Mouse (Mus musculus): ENCODE measurements around the gene Egfl8. TPM values are rescaled to one million over a fixed set of nuclear protein-coding genes. Genes with fewer than 3 reads are reported as not detected.
A peak's percentile ranks its signal among the peaks of the same experiment; 100 is the strongest.

Gene Egfl8
- total RNA-seq, 2 experiments from 2014 or later: 2.1 to 2.7 TPM

DNA sequence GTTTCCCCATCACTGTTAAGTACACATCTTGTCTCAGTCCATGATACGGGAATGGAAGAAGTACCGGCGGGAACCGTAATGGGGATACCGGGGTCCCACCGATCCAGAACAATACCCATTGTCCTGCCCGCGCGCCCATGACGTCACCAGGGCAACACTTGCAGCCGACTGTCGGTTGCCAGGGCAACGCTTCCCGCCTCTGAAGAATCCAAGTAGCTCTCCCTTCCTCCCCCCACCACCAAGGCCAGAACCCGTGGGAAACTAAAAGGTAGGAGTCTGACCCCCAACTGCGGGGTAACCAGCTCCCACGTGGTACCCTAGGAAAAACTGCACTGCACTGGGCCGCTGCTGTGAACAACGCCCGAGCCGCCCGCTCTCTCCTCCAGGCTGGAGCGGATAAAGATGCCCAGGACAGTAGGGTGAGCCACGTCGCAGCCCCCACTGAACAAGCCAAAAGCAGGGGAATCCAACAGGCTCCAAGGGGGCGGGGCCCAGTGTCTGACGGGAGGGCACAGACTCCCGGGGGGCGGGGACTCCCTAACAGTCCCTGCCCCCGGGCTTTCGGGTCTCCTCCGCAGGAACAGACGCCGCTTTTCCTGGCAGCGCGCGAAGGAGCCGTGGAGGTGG lies 28.9 kb downstream of the Egfl8 start:
- intact Hi-C loops (cut with DNase I): no loop called here
- peak; percentile 83 to 88 for DNase-seq

DNA sequence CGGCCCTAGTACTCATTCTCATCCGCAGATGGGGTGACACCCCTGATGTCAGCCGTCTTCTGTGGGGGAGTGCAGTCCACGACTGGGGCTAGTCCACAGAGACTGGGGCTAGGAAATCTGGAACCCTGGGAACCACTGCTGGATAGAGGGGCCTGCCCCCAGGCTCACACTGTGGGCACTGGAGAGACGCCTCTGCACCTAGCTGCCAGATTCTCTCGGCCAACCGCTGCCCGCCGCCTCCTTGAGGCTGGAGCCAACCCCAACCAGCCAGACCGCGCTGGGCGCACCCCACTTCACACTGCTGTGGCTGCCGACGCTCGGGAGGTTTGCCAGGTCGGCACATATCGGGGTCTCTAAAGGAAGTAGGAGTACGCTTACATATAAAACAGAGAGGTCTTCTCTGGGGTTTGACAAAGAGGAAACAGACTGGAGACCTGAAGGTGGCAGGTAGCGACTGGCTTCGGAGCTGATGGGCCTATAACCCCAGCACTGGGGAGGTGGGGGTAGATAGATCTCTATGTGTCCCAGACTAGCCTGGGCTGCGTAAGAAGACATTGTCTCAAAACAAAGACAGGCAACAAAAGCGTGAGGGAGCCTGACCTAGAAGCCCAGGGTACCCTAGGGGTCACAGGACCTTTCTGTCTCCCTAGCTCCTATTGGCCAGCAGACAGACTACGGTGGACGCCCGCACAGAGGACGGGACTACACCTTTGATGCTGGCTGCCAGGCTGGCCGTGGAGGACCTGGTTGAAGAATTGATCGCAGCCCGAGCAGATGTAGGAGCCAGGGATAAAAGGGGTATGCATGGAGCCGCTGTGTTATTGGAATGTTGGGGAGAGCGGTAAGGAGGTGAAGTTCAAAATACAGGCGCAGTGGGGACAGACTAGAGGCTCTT lies 29.6 kb downstream of the Egfl8 start:
- intact Hi-C loops (cut with DNase I): loop anchor here (2.0 kb wide), 1 partner anchor 15 kb away; no protein-coding TSS in a partner anchor
- DNase-seq: no peak

DNA sequence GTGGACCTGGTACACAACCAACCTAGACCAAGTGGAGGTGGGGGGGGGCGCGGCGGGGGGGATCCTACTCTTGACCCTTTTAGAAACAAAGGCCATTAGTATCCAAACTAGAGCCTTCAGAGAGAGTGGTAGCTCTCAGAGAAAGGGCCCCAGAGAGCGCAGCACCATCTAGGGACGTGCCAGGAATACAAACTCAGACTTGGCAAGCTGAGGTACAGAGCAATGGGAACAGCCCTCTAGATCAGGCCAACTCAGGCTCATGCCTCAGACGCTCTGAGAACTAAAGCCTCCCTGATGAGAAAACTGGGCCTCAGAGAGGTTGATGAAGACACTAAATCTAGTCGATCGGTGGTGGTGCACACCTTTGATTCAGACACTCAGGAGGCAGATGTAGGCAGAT lies 30.6 kb downstream of the Egfl8 start:
- DNase-seq: no peak
- intact Hi-C loops (cut with DNase I): loop anchor here (2.0 kb wide), 1 partner anchor 14 kb away; no protein-coding TSS in a partner anchor

DNA sequence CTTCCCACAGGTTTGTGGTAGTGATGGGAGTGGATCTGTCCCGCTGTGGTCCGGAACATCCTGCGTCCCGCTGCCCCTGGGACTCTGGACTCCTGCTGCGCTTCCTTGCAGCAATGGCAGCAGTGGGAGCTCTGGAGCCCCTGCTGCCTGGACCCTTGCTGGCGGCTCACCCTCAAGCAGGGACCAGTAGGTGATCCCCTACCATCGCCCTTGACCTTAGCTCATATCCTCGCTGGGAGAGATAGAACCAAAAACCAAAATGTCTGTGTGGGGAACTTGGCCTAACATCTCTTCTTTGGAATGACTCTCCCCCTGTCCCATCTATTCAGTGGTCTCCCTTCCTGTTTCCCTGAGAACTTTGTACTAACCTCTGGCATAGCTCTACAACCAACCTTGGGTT lies 32.0 kb downstream of the Egfl8 start:
- intact Hi-C loops (cut with DNase I): loop anchor here (2.0 kb wide), 1 partner anchor 13 kb away; no protein-coding TSS in a partner anchor
- no peak for DNase-seq

DNA sequence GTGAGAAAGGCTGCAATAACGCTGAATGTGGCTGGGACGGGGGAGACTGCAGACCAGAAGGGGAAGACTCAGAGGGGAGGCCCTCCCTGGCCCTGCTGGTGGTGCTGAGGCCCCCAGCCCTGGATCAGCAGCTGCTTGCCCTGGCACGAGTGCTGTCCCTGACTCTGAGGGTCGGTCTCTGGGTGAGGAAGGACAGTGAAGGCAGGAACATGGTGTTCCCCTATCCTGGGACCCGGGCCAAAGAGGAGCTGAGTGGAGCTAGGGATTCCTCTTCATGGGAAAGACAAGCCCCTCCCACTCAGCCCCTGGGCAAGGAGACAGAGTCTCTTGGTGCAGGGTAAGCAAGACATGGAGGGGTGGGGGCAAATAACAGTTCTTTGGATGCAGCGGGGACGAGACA lies 32.4 kb downstream of the Egfl8 start:
- no peak for DNase-seq
- intact Hi-C loops (cut with DNase I): no loop called here

DNA sequence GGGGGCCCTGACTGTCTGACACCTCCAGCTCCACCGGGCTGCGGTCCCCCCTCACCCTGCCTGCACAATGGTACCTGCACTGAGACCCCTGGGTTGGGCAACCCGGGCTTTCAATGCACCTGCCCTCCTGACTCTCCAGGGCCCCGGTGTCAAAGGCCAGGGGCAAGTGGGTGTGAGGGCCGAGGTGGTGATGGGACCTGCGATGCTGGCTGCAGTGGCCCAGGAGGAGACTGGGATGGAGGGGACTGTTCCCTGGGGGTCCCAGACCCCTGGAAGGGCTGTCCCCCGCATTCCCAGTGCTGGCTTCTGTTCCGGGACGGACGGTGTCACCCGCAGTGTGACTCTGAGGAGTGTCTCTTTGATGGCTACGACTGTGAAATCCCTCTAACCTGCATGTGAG lies 33.2 kb downstream of the Egfl8 start:
- intact Hi-C loops (cut with DNase I): no loop called here

DNA sequence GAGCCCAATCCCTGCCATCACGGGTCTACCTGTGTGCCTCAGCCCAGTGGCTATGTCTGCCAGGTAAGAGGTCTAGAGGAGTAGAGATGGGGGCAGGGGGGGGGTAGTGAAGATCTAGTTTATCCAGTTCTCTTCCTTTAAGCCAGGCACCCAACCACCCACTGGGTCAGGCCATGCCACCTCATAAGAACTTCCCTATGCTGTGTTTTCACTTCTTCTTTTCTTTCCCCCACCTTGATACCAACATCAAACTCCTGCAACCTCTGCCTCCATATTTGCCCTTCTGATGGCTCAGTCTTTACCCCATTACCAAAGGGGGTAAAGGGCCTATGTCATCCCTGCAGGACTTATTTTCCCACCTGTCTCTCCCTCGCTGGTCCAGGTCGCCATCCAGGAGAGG lies 37.7 kb downstream of the Egfl8 start:
- intact Hi-C loops (cut with DNase I): no loop called here
- DNase-seq: no peak

More for the DNA sequence above, 33.2 kb downstream of the Egfl8 start:
- no peak for DNase-seq

DNA sequence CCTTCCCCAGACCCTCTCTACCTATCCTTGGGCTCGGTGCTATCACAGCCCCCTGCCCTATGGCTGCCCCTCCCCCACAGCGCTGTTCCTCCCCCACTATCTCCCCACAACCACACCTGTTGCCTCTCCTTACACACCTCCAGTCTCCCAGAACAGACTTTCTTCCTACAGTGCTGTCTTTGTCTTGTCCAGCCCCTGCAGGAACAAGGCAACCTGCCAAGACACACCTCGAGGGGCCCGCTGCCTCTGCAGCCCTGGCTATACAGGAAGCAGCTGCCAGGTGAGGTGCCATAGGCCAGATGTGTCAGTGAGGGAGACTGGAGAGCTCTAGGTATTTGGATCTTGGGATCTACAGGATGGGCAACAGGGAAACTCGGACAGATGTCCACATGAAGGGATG lies 39.2 kb downstream of the Egfl8 start:
- intact Hi-C loops (cut with DNase I): no loop called here
- no peak for DNase-seq

DNA sequence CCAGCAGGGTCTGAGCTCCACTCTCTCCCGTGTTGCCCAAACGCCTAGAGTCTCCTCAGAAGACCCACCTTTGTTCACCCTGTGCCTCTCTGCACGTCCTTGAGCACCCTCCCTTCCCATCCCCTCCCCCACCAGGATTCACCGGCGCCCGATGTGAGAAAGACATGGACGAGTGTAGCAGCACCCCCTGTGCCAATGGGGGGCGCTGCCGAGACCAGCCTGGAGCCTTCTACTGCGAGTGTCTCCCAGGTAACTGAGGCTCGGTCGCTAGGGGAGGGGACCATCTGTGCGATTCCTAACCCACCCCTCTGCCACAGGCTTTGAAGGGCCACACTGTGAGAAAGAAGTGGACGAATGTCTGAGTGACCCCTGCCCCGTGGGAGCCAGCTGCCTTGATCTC lies 43.4 kb downstream of the Egfl8 start:
- intact Hi-C loops (cut with DNase I): loop anchor here (1.0 kb wide), 1 partner anchor 47 kb away; no protein-coding TSS in a partner anchor
- no peak for DNase-seq

DNA sequence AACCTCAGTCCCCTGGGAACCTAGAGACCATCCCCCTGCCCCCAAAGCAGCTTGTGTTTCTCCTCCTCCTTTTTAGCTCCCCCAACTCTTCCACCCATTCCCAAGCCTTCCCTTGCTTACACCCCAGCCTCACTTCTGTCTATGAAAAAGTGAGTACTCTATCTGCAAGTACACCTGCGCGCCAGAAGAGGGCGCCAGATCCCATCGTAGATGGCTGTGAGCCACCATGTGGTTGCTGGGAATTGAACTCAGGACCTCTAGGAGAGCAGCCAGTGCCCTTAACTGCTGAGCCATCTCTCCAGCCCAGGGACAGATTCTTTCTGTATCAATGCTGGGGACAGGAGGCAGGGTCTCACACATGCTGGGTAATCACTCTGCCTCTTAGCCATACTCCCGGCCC lies 43.9 kb downstream of the Egfl8 start:
- intact Hi-C loops (cut with DNase I): loop anchor here (1.0 to 2.0 kb wide), 2 partner anchors 13 to 47 kb away; no protein-coding TSS in a partner anchor

DNA sequence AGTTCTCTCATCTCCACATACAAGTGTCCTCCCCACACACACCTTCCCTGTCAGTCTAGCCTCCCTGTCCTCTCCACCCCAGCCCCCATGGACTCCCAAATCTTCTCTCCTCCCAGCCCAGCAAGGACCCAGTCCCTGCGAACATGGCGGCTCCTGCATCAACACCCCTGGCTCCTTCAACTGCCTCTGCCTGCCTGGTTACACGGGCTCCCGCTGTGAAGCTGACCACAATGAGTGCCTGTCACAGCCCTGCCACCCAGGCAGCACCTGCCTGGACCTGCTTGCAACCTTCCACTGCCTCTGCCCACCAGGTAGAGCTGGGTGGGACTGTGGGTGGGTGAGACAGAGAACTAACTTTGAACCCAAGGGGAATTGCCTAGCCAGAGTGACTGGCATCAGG lies 45.9 kb downstream of the Egfl8 start:
- intact Hi-C loops (cut with DNase I): loop anchor here (2.0 kb wide), 1 partner anchor 15 kb away; no protein-coding TSS in a partner anchor
- DNase-seq: no peak

More for the DNA sequence above, 43.9 kb downstream of the Egfl8 start:
- DNase-seq: no peak

DNA sequence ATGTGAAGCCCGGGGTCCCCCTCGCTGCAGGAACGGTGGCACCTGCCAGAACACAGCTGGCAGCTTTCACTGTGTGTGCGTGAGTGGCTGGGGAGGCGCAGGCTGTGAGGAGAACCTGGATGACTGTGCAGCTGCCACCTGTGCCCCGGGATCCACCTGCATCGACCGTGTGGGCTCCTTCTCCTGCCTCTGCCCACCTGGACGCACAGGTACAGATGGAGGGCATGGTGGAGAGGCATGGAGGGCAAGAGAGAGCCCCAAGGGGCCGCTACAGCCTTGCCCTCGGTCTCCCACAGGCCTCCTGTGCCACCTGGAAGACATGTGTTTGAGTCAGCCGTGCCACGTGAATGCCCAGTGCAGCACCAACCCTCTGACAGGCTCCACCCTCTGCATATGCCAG lies 47.4 kb downstream of the Egfl8 start:
- no peak for DNase-seq
- intact Hi-C loops (cut with DNase I): no loop called here

DNA sequence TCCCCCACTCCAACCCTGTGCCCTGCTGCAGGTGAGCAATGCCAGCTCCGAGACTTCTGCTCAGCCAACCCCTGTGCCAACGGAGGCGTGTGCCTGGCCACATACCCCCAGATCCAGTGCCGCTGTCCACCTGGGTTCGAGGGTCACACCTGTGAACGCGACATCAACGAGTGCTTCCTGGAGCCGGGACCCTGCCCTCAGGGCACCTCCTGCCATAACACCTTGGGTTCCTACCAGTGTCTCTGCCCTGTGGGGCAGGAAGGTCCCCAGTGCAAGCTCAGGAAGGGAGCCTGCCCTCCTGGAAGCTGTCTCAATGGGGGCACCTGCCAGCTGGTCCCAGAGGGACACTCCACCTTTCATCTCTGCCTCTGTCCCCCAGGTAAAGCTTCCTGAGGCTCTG lies 48.5 kb downstream of the Egfl8 start:
- intact Hi-C loops (cut with DNase I): no loop called here
- DNase-seq: no peak

DNA sequence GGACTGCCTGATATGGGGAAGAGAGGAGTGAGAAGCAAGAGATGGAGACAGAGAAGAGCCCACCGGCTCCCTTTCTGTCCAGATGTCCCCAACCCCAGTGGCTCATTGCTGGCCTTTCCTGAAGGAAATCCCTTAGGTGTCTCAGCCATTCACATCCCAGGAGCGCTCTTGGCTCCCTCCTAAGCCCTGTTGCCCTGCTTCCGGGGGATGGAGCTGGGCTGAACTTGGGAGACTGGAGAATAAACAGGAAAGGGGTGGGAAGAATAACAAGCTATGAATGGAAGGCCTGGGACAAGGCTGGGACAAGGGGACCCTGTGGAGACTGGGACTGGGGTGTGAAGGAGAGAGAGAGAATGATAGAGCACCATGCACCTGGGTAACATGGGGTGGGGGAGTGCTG lies 51.0 kb downstream of the Egfl8 start:
- intact Hi-C loops (cut with DNase I): no loop called here
- peak; percentile 45 to 62 for DNase-seq

DNA sequence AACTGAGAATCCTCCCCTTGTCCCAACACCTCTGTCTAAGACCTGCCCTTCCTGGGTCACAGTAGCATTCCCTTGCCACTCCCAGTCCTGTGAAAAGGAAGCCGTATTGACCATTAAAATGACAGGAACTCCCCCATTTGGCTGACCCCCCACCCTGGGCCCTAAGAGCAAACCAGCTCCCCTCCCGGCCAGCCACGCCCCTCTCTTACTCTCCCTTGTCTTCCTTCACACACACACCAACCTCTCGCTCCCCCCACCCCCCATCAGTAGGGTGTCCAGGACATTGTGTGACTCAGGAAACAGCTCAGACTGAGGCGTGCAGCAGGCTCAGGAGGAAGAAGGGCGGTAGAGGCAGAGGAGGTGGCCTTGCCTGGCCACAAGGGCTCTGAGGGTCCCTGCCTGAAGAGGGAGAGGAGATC lies 51.8 kb downstream of the Egfl8 start, which contains the start of gene Notch4:
TSS of gene Notch4 (plus strand) at position 266 of the 419 bp plus-strand sequence.
- intact Hi-C loops (cut with DNase I): no loop called here
- peak; percentile 55 to 69 for DNase-seq

DNA sequence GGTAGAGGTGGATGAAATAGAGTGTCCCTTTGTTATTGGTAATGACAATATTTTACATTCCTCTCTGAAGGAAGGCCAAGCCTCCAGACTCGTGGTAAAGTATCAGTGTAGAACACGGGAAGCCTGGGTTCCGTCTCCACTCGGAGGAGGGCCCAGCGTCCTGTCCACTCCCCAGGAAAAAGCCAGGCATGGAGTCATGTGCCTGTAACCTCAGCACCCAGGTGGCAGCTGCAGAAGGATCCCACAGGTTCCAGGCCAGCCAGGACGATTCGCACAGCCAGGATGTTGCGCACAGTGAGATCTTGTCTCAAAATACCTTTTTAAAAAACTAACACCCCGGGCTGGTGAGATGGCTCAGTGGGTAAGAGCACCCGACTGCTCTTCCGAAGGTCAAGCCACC lies 52.4 kb downstream of the Egfl8 start:
- intact Hi-C loops (cut with DNase I): no loop called here
- no peak for DNase-seq

Other genes with a start within 250 kb of the Egfl8 start
- gene Btnl1, start 238.8 kb downstream of the Egfl8 start, total RNA-seq (2021): not detected
- gene BC051142, start 217.2 kb downstream of the Egfl8 start, total RNA-seq (2021): under 1 TPM in 1 of 2 experiments, not detected in 1; 0.24 TPM
- gene Btnl4, start 138.7 kb downstream of the Egfl8 start, total RNA-seq (2021): not detected
- not detected for gene Btnl6, start 98.6 kb downstream of the Egfl8 start, total RNA-seq (2021)
- gene Notch4, start 51.7 kb downstream of the Egfl8 start, total RNA-seq (2021): 10 to 100 TPM; 47.9 to 52.6 TPM
- 1 to 10 TPM; 5.6 to 7.8 TPM for gene Gpsm3, start 26.2 kb downstream of the Egfl8 start, total RNA-seq (2021)
- gene Pbx2, start 24.7 kb downstream of the Egfl8 start, total RNA-seq (2021): 10 to 100 TPM; 20.1 to 22.6 TPM
- 1 to 10 TPM; 1.0 to 1.2 TPM for gene Ager, start 18.1 kb downstream of the Egfl8 start, total RNA-seq (2021)
- 10 to 100 TPM; 33.6 to 35.4 TPM for gene Rnf5, start 12.3 kb downstream of the Egfl8 start, total RNA-seq (2021)
- 10 to 100 TPM; 56.3 to 57.9 TPM for gene Agpat1, start 11.7 kb downstream of the Egfl8 start, total RNA-seq (2021)
- 10 to 100 TPM; 42.6 to 43.2 TPM for gene Ppt2, start 12.5 kb upstream of the Egfl8 start, total RNA-seq (2021)
- 1 to 10 TPM; 1.9 to 3.1 TPM for gene Prrt1, start 13.6 kb upstream of the Egfl8 start, total RNA-seq (2021)
- 1 to 10 TPM; 8.2 to 8.3 TPM for gene Fkbpl, start 28.8 kb upstream of the Egfl8 start, total RNA-seq (2021)
- gene Atf6b, start 31.2 kb upstream of the Egfl8 start, total RNA-seq (2021): 10 to 100 TPM; 18.0 to 19.0 TPM
- gene Tnxb, start 54.6 kb upstream of the Egfl8 start, total RNA-seq (2021): 10 to 100 TPM; 48.6 to 56.7 TPM
- gene C4b, start 127.9 kb upstream of the Egfl8 start, total RNA-seq (2021): 10 to 100 TPM; 17.9 to 21.3 TPM
- not detected for gene Cyp21a1, start 188.6 kb upstream of the Egfl8 start, total RNA-seq (2021)
- 10 to 100 TPM; 10.7 to 13.5 TPM for gene Stk19, start 221.0 kb upstream of the Egfl8 start, total RNA-seq (2021)
- gene Dxo, start 221.0 kb upstream of the Egfl8 start, total RNA-seq (2021): 10 to 100 TPM; 17.5 to 18.2 TPM
- 10 to 100 TPM; 25.0 to 25.4 TPM for gene Skiv2l, start 234.2 kb upstream of the Egfl8 start, total RNA-seq (2021)
- gene Nelfe, start 234.4 kb upstream of the Egfl8 start, total RNA-seq (2021): 10 to 100 TPM; 13.1 to 15.5 TPM
- gene Cfb, start 246.5 kb upstream of the Egfl8 start, total RNA-seq (2021): 1 to 10 TPM; 6.3 to 7.8 TPM

All from heart, postnatal 14 days (tissue).